Mouse (Mus musculus): ENCODE results near the gene Aldh18a1. TPM values are rescaled to one million over a fixed set of nuclear protein-coding genes. Genes with fewer than 3 reads are reported as not detected.
"Not testable (repeated sequence)": the region's sequence is repeated elsewhere in the genome, so short reads cannot be mapped to it uniquely, and the experiment has no call there.

Gene Aldh18a1
- polyA plus RNA-seq, 1 experiment from 2014 or later, result 75.4 TPM

- Histone ChIP-seq H3K4me3 (ENCODE audit: low read depth, low read length) (no peak overlapping the region), H3K27me3 (ENCODE audit: control insufficient read depth, insufficient read depth, low read length) (no peaks in the 10 kb centered on the region), H3K27ac (ENCODE audit: low read depth, low read length) (no peak overlapping the region), H3K9me3 (ENCODE audit: control insufficient read depth, low read length) (peaks cover 4% of the 10 kb centered on the region; the same call in 1 of the 2 replicates), H3K9ac (ENCODE audit: low read length) (no peak overlapping the region), H3K4me1 (ENCODE audit: control insufficient read depth, insufficient read depth, low read length) (no peaks in the 10 kb centered on the region), H3K4me2 (no peak overlapping the region), H3K36me3 (ENCODE audit: control insufficient read depth, insufficient read depth, low read length) (peaks cover 56% of the 10 kb centered on the region)
- ATAC-seq (ENCODE audit: low FRiP score) (no peak), DNase-seq (ENCODE audit: low spot score, missing footprints) (no peak)
- 91% methylated on average over 3 of the region's 3 CpGs for WGBS
Measured at GRCm38 (mm10) chr19:40567616-40568015, 20.6 kb downstream of the Aldh18a1 start.

- H3K36me3 ChIP-seq (ENCODE audit: control insufficient read depth, insufficient read depth, low read length), result peaks cover 39% of the 10 kb centered on the region
- DNase-seq (ENCODE audit: low spot score, missing footprints), result no peak
- H3K4me3 ChIP-seq (ENCODE audit: low read depth, low read length), result no peak overlapping the region
- no peaks in the 10 kb centered on the region for H3K4me1 ChIP-seq (ENCODE audit: control insufficient read depth, insufficient read depth, low read length)
- H3K9ac ChIP-seq (ENCODE audit: low read length), result no peak overlapping the region
- no peaks in the 10 kb centered on the region for H3K9me3 ChIP-seq (ENCODE audit: control insufficient read depth, low read length)
- H3K27ac ChIP-seq (ENCODE audit: low read depth, low read length), result no peak overlapping the region
- 88% methylated on average over 10 of the region's 10 CpGs for WGBS
- no peaks in the 10 kb centered on the region for H3K27me3 ChIP-seq (ENCODE audit: control insufficient read depth, insufficient read depth, low read length)
- no peak overlapping the region for H3K4me2 ChIP-seq
- ATAC-seq (ENCODE audit: low FRiP score), result no peak
Measured at GRCm38 (mm10) chr19:40563880-40564645, 24.2 kb downstream of the Aldh18a1 start.

GRCm38 (mm10) chr19:40561521-40561920 is 26.7 kb downstream of the Aldh18a1 start:
- not testable (repeated sequence) for H3K4me3 ChIP-seq (ENCODE audit: low read depth, low read length); H3K9ac ChIP-seq (ENCODE audit: low read length); DNase-seq (ENCODE audit: low spot score, missing footprints); H3K27ac ChIP-seq (ENCODE audit: low read depth, low read length); H3K27me3 ChIP-seq (ENCODE audit: control insufficient read depth, insufficient read depth, low read length); H3K4me1 ChIP-seq (ENCODE audit: control insufficient read depth, insufficient read depth, low read length); H3K4me2 ChIP-seq; H3K9me3 ChIP-seq (ENCODE audit: control insufficient read depth, low read length)
- peak; percentile 70; the same call in 1 of the 2 replicates for ATAC-seq (ENCODE audit: low FRiP score)
- 74% methylated on average over 12 of the region's 31 CpGs for WGBS
- H3K36me3 ChIP-seq (ENCODE audit: control insufficient read depth, insufficient read depth, low read length), result peaks cover 34% of the 10 kb centered on the region

GRCm38 (mm10) chr19:40556029-40556428 is 32.2 kb downstream of the Aldh18a1 start:
- H3K9me3 ChIP-seq (ENCODE audit: control insufficient read depth, low read length), result no peaks in the 10 kb centered on the region
- H3K4me3 ChIP-seq (ENCODE audit: low read depth, low read length), result no peak overlapping the region
- no peak overlapping the region for H3K4me2 ChIP-seq
- H3K27ac ChIP-seq (ENCODE audit: low read depth, low read length), result no peak overlapping the region
- peaks cover 34% of the 10 kb centered on the region for H3K36me3 ChIP-seq (ENCODE audit: control insufficient read depth, insufficient read depth, low read length)
- H3K9ac ChIP-seq (ENCODE audit: low read length), result no peak overlapping the region
- H3K27me3 ChIP-seq (ENCODE audit: control insufficient read depth, insufficient read depth, low read length), result no peaks in the 10 kb centered on the region
- 91% methylated on average over 7 of the region's 7 CpGs for WGBS
- ATAC-seq (ENCODE audit: low FRiP score) (no peak), DNase-seq (ENCODE audit: low spot score, missing footprints) (no peak)
- H3K4me1 ChIP-seq (ENCODE audit: control insufficient read depth, insufficient read depth, low read length), result no peaks in the 10 kb centered on the region

GRCm38 (mm10) chr19:40555136-40555535 is 33.1 kb downstream of the Aldh18a1 start:
- 98% methylated on average over 8 of the region's 8 CpGs for WGBS
- H3K36me3 ChIP-seq (ENCODE audit: control insufficient read depth, insufficient read depth, low read length), result peaks cover 42% of the 10 kb centered on the region

GRCm38 (mm10) chr19:40554343-40554742 is 33.9 kb downstream of the Aldh18a1 start:
- no peaks in the 10 kb centered on the region for H3K27me3 ChIP-seq (ENCODE audit: control insufficient read depth, insufficient read depth, low read length)
- DNase-seq (ENCODE audit: low spot score, missing footprints) (no peak), ATAC-seq (ENCODE audit: low FRiP score) (no peak)
- 96% methylated on average over 11 of the region's 11 CpGs for WGBS
- H3K9ac ChIP-seq (ENCODE audit: low read length), result no peak overlapping the region
- no peak overlapping the region for H3K27ac ChIP-seq (ENCODE audit: low read depth, low read length)
- H3K4me3 ChIP-seq (ENCODE audit: low read depth, low read length), result no peak overlapping the region
- H3K36me3 ChIP-seq (ENCODE audit: control insufficient read depth, insufficient read depth, low read length), result peaks cover 42% of the 10 kb centered on the region
- H3K4me1 ChIP-seq (ENCODE audit: control insufficient read depth, insufficient read depth, low read length), result 0 out of 2 replicates have a peak, but pooled peaks cover 8% of the 10 kb centered on the region
- H3K9me3 ChIP-seq (ENCODE audit: control insufficient read depth, low read length), result no peaks in the 10 kb centered on the region
- no peak overlapping the region for H3K4me2 ChIP-seq

More at GRCm38 (mm10) chr19:40555136-40555535, 33.1 kb downstream of the Aldh18a1 start:
- 0 out of 2 replicates have a peak, but pooled peaks cover 2% of the 10 kb centered on the region for H3K4me1 ChIP-seq (ENCODE audit: control insufficient read depth, insufficient read depth, low read length)
- DNase-seq (ENCODE audit: low spot score, missing footprints), result no peak
- H3K4me3 ChIP-seq (ENCODE audit: low read depth, low read length), result no peak overlapping the region
- ATAC-seq (ENCODE audit: low FRiP score), result no peak
- H3K27me3 ChIP-seq (ENCODE audit: control insufficient read depth, insufficient read depth, low read length), result no peaks in the 10 kb centered on the region
- no peak overlapping the region for H3K9ac ChIP-seq (ENCODE audit: low read length)
- no peaks in the 10 kb centered on the region for H3K9me3 ChIP-seq (ENCODE audit: control insufficient read depth, low read length)
- no peak overlapping the region for H3K4me2 ChIP-seq
- no peak overlapping the region for H3K27ac ChIP-seq (ENCODE audit: low read depth, low read length)

- peaks cover 42% of the 10 kb centered on the region for H3K36me3 ChIP-seq (ENCODE audit: control insufficient read depth, insufficient read depth, low read length)
- no peak for ATAC-seq (ENCODE audit: low FRiP score)
- no peak overlapping the region for H3K4me3 ChIP-seq (ENCODE audit: low read depth, low read length)
- H3K9ac ChIP-seq (ENCODE audit: low read length), result no peak overlapping the region
- 94% methylated on average over 6 of the region's 6 CpGs for WGBS
- peaks cover 9% of the 10 kb centered on the region; the same call in 1 of the 2 replicates for H3K4me1 ChIP-seq (ENCODE audit: control insufficient read depth, insufficient read depth, low read length)
- no peaks in the 10 kb centered on the region for H3K9me3 ChIP-seq (ENCODE audit: control insufficient read depth, low read length)
- H3K4me2 ChIP-seq, result no peak overlapping the region
- DNase-seq (ENCODE audit: low spot score, missing footprints), result no peak
- H3K27ac ChIP-seq (ENCODE audit: low read depth, low read length), result no peak overlapping the region
- no peaks in the 10 kb centered on the region for H3K27me3 ChIP-seq (ENCODE audit: control insufficient read depth, insufficient read depth, low read length)
Measured at GRCm38 (mm10) chr19:40553849-40554248, 34.4 kb downstream of the Aldh18a1 start.

GRCm38 (mm10) chr19:40553014-40553789 is 35.1 kb downstream of the Aldh18a1 start:
- no peak for ATAC-seq (ENCODE audit: low FRiP score)
- DNase-seq (ENCODE audit: low spot score, missing footprints), result no peak
- Histone ChIP-seq H3K27ac (ENCODE audit: low read depth, low read length) (no peak overlapping the region), H3K9me3 (ENCODE audit: control insufficient read depth, low read length) (no peaks in the 10 kb centered on the region), H3K4me3 (ENCODE audit: low read depth, low read length) (no peak overlapping the region), H3K4me2 (no peak overlapping the region), H3K27me3 (ENCODE audit: control insufficient read depth, insufficient read depth, low read length) (no peaks in the 10 kb centered on the region), H3K4me1 (ENCODE audit: control insufficient read depth, insufficient read depth, low read length) (peaks cover 13% of the 10 kb centered on the region; the same call in 1 of the 2 replicates), H3K36me3 (ENCODE audit: control insufficient read depth, insufficient read depth, low read length) (peaks cover 42% of the 10 kb centered on the region), H3K9ac (ENCODE audit: low read length) (no peak overlapping the region)
- 93% methylated on average over 14 of the region's 14 CpGs for WGBS

Measured in midbrain, embryonic 11.5 days (tissue).